Mouse (Mus musculus): ENCODE measurements around the gene Cnbd2. TPM values are rescaled to one million over a fixed set of nuclear protein-coding genes. Genes with fewer than 3 reads are reported as not detected.

The Cnbd2 gene
- polyA plus RNA-seq, 1 experiment from 2014 or later: 3.9 TPM

DNA sequence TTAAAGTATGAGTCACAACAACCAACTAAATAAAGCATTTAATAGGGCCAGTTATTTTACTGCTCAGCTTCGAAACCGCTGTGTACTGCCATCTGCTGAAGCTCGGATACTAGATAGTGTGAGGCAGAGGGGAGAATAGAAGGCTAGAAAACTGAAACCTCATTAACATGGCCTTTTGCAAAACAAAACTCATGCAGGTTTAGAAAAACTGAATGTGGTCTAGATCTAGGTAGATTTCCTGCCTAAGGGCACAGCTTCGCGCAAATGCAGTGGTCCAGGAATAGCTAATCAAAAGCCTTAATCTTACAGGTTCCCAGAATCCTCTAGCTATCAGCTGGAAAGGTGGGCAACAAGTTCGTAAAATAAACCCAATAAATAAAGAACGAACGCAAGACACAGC lies 658 bp upstream of the Cnbd2 start:
- Histone ChIP-seq H3K4me1 (ENCODE audit: insufficient read depth) (peaks cover 3% of the 10 kb centered on the region), H3K36me3 (ENCODE audit: insufficient read depth) (peaks cover 23% of the 10 kb centered on the region), H3K9ac (peak overlapping the region; percentile 89), H3K27me3 (ENCODE audit: insufficient read depth, low read length) (no peaks in the 10 kb centered on the region), H3K4me3 (ENCODE audit: low read depth, low read length) (peak overlapping the region; percentile 93), H3K9me3 (ENCODE audit: low read depth, low read length) (no peaks in the 10 kb centered on the region), H3K4me2 (peak overlapping the region; percentile 87), H3K27ac (ENCODE audit: low read depth) (peak overlapping the region; percentile 98)
- 25% methylated on average over 8 of the region's 8 CpGs for WGBS
- no peak for ATAC-seq (ENCODE audit: insufficient read depth)
- no peak for TF ChIP-seq CTCF (IDR thresholded peaks at IDR 0.05; ENCODE audit: low read depth)
- DNase-seq: peak; percentile 15

GRCm38 (mm10) chr2:156311841-156312291 lies 233 bp upstream of the Cnbd2 start:
- peak overlapping the region; percentile 98 for H3K27ac ChIP-seq (ENCODE audit: low read depth)
- peak; percentile 71 for ATAC-seq (ENCODE audit: insufficient read depth)
- peaks cover 20% of the 10 kb centered on the region for H3K36me3 ChIP-seq (ENCODE audit: insufficient read depth)
- H3K9me3 ChIP-seq (ENCODE audit: low read depth, low read length): no peaks in the 10 kb centered on the region
- H3K4me1 ChIP-seq (ENCODE audit: insufficient read depth): peaks cover 3% of the 10 kb centered on the region
- peak overlapping the region; percentile 89 for H3K9ac ChIP-seq
- peak; percentile 72 for DNase-seq
- peak overlapping the region; percentile 93 for H3K4me3 ChIP-seq (ENCODE audit: low read depth, low read length)
- WGBS: under 1% methylated on average over 53 of the region's 53 CpGs
- no peaks in the 10 kb centered on the region for H3K27me3 ChIP-seq (ENCODE audit: insufficient read depth, low read length)
- H3K4me2 ChIP-seq: peak overlapping the region; percentile 87
- no peak for TF ChIP-seq CTCF (IDR thresholded peaks at IDR 0.05; ENCODE audit: low read depth)

DNA sequence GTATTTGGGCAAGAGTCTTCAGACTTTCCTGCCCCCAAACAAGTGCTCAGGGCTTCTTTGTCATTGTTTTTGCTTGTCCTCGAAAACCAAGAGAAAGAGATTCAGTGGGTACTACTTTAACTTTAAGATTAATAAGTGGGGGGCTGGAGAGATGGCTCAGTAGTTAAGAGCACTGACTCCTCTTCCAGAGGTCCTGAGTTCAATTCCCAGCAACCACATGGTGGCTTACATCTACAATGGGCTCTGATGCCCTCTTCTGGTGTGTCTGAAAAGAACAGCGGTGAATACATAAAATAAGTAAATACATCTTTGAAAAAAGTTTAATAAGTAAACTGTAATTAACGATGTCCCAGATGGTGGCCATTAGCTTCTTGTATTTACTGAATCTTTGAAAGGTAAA lies 1.1 kb downstream of the Cnbd2 start:
- Histone ChIP-seq H3K9me3 (ENCODE audit: low read depth, low read length) (no peaks in the 10 kb centered on the region), H3K9ac (peak overlapping the region; percentile 89), H3K36me3 (ENCODE audit: insufficient read depth) (0 out of 2 replicates have a peak, but pooled peaks cover 11% of the 10 kb centered on the region), H3K27ac (ENCODE audit: low read depth) (no peak overlapping the region), H3K4me2 (peak overlapping the region; percentile 87), H3K4me1 (ENCODE audit: insufficient read depth) (peaks cover 3% of the 10 kb centered on the region), H3K27me3 (ENCODE audit: insufficient read depth, low read length) (no peaks in the 10 kb centered on the region), H3K4me3 (ENCODE audit: low read depth, low read length) (peak overlapping the region; percentile 93)
- TF ChIP-seq CTCF (IDR thresholded peaks at IDR 0.05; ENCODE audit: low read depth): 0 out of 2 replicates have a peak, but pooled peaks have one; percentile 17
- WGBS: 53% methylated on average over 3 of the region's 3 CpGs
- peak; percentile 15 for DNase-seq
- no peak for ATAC-seq (ENCODE audit: insufficient read depth)

DNA sequence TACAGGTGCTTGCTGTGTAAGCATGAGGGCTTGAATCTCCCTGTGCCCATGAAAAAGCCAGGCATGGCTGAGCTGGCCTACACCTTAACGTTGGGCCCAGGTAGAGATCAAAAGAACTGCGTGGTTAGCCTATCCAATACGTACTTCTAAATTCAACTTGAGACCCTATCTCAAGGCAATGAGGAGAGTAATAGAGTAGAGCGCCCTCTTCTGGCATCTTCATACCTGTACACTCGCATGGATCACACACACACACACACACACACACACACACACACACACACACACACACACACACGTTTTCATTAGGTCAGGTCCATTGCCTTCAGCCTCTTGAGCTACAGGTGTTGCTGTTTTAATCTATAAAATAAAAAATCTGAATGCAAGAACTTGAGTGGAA lies 2.7 kb downstream of the Cnbd2 start:
- WGBS: 97% methylated on average over 6 of the region's 6 CpGs

DNA sequence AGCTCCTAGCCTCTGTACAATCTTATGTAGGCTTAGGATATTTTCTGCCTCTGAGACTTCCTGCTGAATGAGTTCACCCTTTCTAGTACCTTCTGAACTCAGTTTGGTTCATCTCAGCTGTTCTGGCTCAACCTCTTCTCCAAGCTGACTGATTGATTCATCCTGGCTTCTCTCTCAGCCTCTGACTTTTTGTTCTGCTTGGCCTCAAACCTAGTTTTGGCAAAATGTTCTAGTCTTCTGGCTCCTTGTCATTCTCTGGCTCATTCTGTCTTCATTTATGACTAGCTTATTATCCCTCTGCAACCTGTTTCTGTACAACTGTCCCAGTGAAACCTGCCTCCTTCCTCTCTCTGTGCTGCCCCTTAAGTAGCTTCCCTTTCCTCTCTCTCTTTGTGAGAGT lies 6.4 kb downstream of the Cnbd2 start:
- ATAC-seq (ENCODE audit: insufficient read depth): no peak
- Histone ChIP-seq H3K4me1 (ENCODE audit: insufficient read depth) (no peaks in the 10 kb centered on the region), H3K4me2 (no peak overlapping the region), H3K36me3 (ENCODE audit: insufficient read depth) (0 out of 2 replicates have a peak, but pooled peaks cover 3% of the 10 kb centered on the region), H3K9ac (no peak overlapping the region), H3K4me3 (ENCODE audit: low read depth, low read length) (no peak overlapping the region), H3K27ac (ENCODE audit: low read depth) (no peak overlapping the region), H3K27me3 (ENCODE audit: insufficient read depth, low read length) (no peaks in the 10 kb centered on the region), H3K9me3 (ENCODE audit: low read depth, low read length) (no peaks in the 10 kb centered on the region)
- DNase-seq: no peak
- no peak for TF ChIP-seq CTCF (IDR thresholded peaks at IDR 0.05; ENCODE audit: low read depth)

More for the DNA sequence above, 2.7 kb downstream of the Cnbd2 start:
- no peak overlapping the region for H3K4me2 ChIP-seq
- DNase-seq (no peak), ATAC-seq (ENCODE audit: insufficient read depth) (no peak)
- no peaks in the 10 kb centered on the region for H3K9me3 ChIP-seq (ENCODE audit: low read depth, low read length)
- no peaks in the 10 kb centered on the region for H3K27me3 ChIP-seq (ENCODE audit: insufficient read depth, low read length)
- TF ChIP-seq CTCF (IDR thresholded peaks at IDR 0.05; ENCODE audit: low read depth): no peak
- H3K36me3 ChIP-seq (ENCODE audit: insufficient read depth): 0 out of 2 replicates have a peak, but pooled peaks cover 5% of the 10 kb centered on the region
- no peak overlapping the region for H3K4me3 ChIP-seq (ENCODE audit: low read depth, low read length)
- H3K4me1 ChIP-seq (ENCODE audit: insufficient read depth): peaks cover 3% of the 10 kb centered on the region
- H3K27ac ChIP-seq (ENCODE audit: low read depth): no peak overlapping the region
- no peak overlapping the region for H3K9ac ChIP-seq

GRCm38 (mm10) chr2:156321538-156321937 lies 9.4 kb downstream of the Cnbd2 start:
- 85% methylated on average over 6 of the region's 6 CpGs for WGBS
- no peak for TF ChIP-seq CTCF (IDR thresholded peaks at IDR 0.05; ENCODE audit: low read depth)
- H3K9me3 ChIP-seq (ENCODE audit: low read depth, low read length): no peaks in the 10 kb centered on the region
- no peak overlapping the region for H3K4me2 ChIP-seq
- DNase-seq: no peak
- no peak overlapping the region for H3K4me3 ChIP-seq (ENCODE audit: low read depth, low read length)
- no peaks in the 10 kb centered on the region for H3K27me3 ChIP-seq (ENCODE audit: insufficient read depth, low read length)
- no peaks in the 10 kb centered on the region for H3K36me3 ChIP-seq (ENCODE audit: insufficient read depth)
- peaks cover 6% of the 10 kb centered on the region; the same call in 1 of the 2 replicates for H3K4me1 ChIP-seq (ENCODE audit: insufficient read depth)
- no peak overlapping the region for H3K27ac ChIP-seq (ENCODE audit: low read depth)
- no peak for ATAC-seq (ENCODE audit: insufficient read depth)
- no peak overlapping the region for H3K9ac ChIP-seq

DNA sequence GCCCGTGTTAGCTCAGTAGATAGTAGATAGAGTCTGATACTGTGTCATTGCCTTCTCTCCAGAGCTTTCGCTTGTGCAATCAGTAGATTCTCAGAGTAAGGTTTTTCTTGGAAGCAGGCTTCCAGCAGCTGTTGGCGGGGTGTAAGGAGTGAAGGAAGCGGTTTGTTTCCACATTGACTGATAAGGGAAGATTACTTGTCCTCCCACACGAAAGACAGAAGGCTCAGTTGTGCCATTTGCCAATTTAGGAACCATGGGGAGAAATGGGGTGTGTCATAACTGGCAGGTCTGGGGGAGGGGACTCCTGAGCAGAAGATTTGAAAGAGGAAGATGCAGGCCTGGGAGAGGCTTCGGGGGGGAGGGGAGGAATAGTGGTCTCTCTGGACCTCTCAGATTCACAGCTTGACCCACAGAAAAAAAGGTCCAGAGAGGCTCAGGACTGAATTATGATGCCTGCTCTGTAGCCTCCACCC lies 12.1 kb downstream of the Cnbd2 start:
- Histone ChIP-seq H3K4me2 (peak overlapping the region; percentile 39), H3K9me3 (ENCODE audit: low read depth, low read length) (no peaks in the 10 kb centered on the region), H3K4me3 (ENCODE audit: low read depth, low read length) (no peak overlapping the region), H3K4me1 (ENCODE audit: insufficient read depth) (peaks cover 6% of the 10 kb centered on the region; the same call in 1 of the 2 replicates), H3K27me3 (ENCODE audit: insufficient read depth, low read length) (no peaks in the 10 kb centered on the region), H3K9ac (0 out of 2 replicates have a peak overlapping the region, but pooled peaks have one; percentile 30), H3K27ac (ENCODE audit: low read depth) (peak overlapping the region; percentile 72), H3K36me3 (ENCODE audit: insufficient read depth) (no peaks in the 10 kb centered on the region)
- 24% methylated on average over 6 of the region's 6 CpGs for WGBS
- peak; percentile 78 for ATAC-seq (ENCODE audit: insufficient read depth)
- peak; percentile 70 for DNase-seq
- no peak for TF ChIP-seq CTCF (IDR thresholded peaks at IDR 0.05; ENCODE audit: low read depth)

All from lung, embryonic 14.5 days (tissue).